In genomic region chr16:82521582-82521981, GRCm38 (mm10) we compare ENCODE assay signal across 22 mouse cellular contexts.
DNase-seq lines count a peak whose midpoint lies in the region; ATAC-seq and TF ChIP-seq lines count a peak whose summit lies in the region.
"Had no signal": no experiment of that assay in that cellular context is flagged by ENCODE, and none has a peak within 500 bp of the region (broad histone marks: within the 10 kb centered on the region; RNA-seq: fewer than 3 reads in every experiment).

No protein-coding gene starts in this region.

- H3K79me2 ChIP-seq in heart, adult 2 months (replicated peaks; ENCODE audit: control insufficient read depth, insufficient read depth, low read length): no peaks in the 10 kb centered on the region

- H3K4me3 ChIP-seq in hindbrain, embryonic 14.5 days (replicated peaks; ENCODE audit: low read length): no peak overlapping the region
- no peak overlapping the region for H3K4me3 ChIP-seq in hindbrain, embryonic 13.5 days
- no peak overlapping the region for H3K4me3 ChIP-seq in midbrain, postnatal 0 days (ENCODE audit: low read depth, low read length)
- H3K4me3 ChIP-seq in midbrain, embryonic 16.5 days (ENCODE audit: low read depth, low read length): no peak overlapping the region
- no peak overlapping the region for H3K4me3 ChIP-seq in heart, adult 2 months
- H3K4me3 ChIP-seq: embryonic facial prominence, embryonic 12.5 days; limb, embryonic 13.5 days; megakaryocyte, embryonic 14.5 days; neural tube, embryonic 12.5 days had no signal

- H3K4me1 ChIP-seq in hindbrain, embryonic 14.5 days (replicated peaks; ENCODE audit: control insufficient read depth, insufficient read depth, low read length): no peaks in the 10 kb centered on the region
- H3K4me1 ChIP-seq in hindbrain, embryonic 13.5 days (replicated peaks): no peaks in the 10 kb centered on the region
- no peaks in the 10 kb centered on the region for H3K4me1 ChIP-seq in midbrain, postnatal 0 days (ENCODE audit: insufficient read depth, low read length)
- no peaks in the 10 kb centered on the region for H3K4me1 ChIP-seq in midbrain, embryonic 16.5 days (ENCODE audit: control insufficient read depth, insufficient read depth, low read length)
- no peaks in the 10 kb centered on the region for H3K4me1 ChIP-seq in heart, adult 2 months (ENCODE audit: control insufficient read depth, insufficient read depth, low read length)
- H3K4me1 ChIP-seq: embryonic facial prominence, embryonic 12.5 days; limb, embryonic 13.5 days; megakaryocyte, embryonic 14.5 days; neural tube, embryonic 12.5 days had no signal

- no peaks in the 10 kb centered on the region for H3K27me3 ChIP-seq in hindbrain, embryonic 14.5 days (ENCODE audit: control insufficient read depth, insufficient read depth, low read length)
- no peaks in the 10 kb centered on the region for H3K27me3 ChIP-seq in hindbrain, embryonic 13.5 days
- no peaks in the 10 kb centered on the region for H3K27me3 ChIP-seq in midbrain, postnatal 0 days (ENCODE audit: insufficient read depth, low read length)
- no peaks in the 10 kb centered on the region for H3K27me3 ChIP-seq in midbrain, embryonic 16.5 days (ENCODE audit: control insufficient read depth, insufficient read depth, low read depth, low read length)
- no peaks in the 10 kb centered on the region for H3K27me3 ChIP-seq in heart, adult 2 months (ENCODE audit: control insufficient read depth, insufficient read depth, low read length)
- H3K27me3 ChIP-seq: CH12.LX; embryonic facial prominence, embryonic 12.5 days; limb, embryonic 13.5 days; megakaryocyte, embryonic 14.5 days; neural tube, embryonic 12.5 days had no signal

- H3K4me2 ChIP-seq in hindbrain, embryonic 14.5 days (replicated peaks): no peak overlapping the region
- H3K4me2 ChIP-seq in hindbrain, embryonic 13.5 days: no peak overlapping the region
- H3K4me2 ChIP-seq in midbrain, postnatal 0 days (ENCODE audit: low read depth, low read length, poor library complexity, severe bottlenecking): no peak overlapping the region
- no peak overlapping the region for H3K4me2 ChIP-seq in midbrain, embryonic 16.5 days (ENCODE audit: low read length)
- H3K4me2 ChIP-seq: embryonic facial prominence, embryonic 12.5 days; heart, embryonic 11.5 days; limb, embryonic 13.5 days; neural tube, embryonic 12.5 days had no signal

- TF ChIP-seq CTCF in midbrain, postnatal 0 days (IDR thresholded peaks at IDR 0.05): peak; percentile 69
- no peak for TF ChIP-seq CTCF in heart, adult 2 months (IDR thresholded peaks at IDR 0.05)

- TF ChIP-seq EP300 in heart, adult 2 months (IDR thresholded peaks at IDR 0.05; ENCODE audit: insufficient read depth, low read depth, low read length): no peak

- no peak for TF ChIP-seq POLR2A in heart, adult 2 months (IDR thresholded peaks at IDR 0.05; ENCODE audit: insufficient read depth, low read depth, low read length)

- no peak overlapping the region for H3K9ac ChIP-seq in hindbrain, embryonic 14.5 days
- no peak overlapping the region for H3K9ac ChIP-seq in hindbrain, embryonic 13.5 days
- H3K9ac ChIP-seq in midbrain, postnatal 0 days (replicated peaks; ENCODE audit: low read length, poor library complexity, severe bottlenecking): no peak overlapping the region
- no peak overlapping the region for H3K9ac ChIP-seq in midbrain, embryonic 16.5 days (ENCODE audit: low read depth, low read length)
- H3K9ac ChIP-seq in heart, adult 2 months (ENCODE audit: low read depth, low read length): no peak overlapping the region
- H3K9ac ChIP-seq: embryonic facial prominence, embryonic 12.5 days; limb, embryonic 13.5 days; liver, embryonic 14.5 days; neural tube, embryonic 12.5 days had no signal

- no peaks in the 10 kb centered on the region for H3K36me3 ChIP-seq in hindbrain, embryonic 14.5 days (replicated peaks; ENCODE audit: control insufficient read depth, insufficient read depth)
- no peaks in the 10 kb centered on the region for H3K36me3 ChIP-seq in hindbrain, embryonic 13.5 days
- H3K36me3 ChIP-seq in midbrain, postnatal 0 days (ENCODE audit: insufficient read depth, low read length): no peaks in the 10 kb centered on the region
- H3K36me3 ChIP-seq in midbrain, embryonic 16.5 days (ENCODE audit: control insufficient read depth, insufficient read depth, low read length): no peaks in the 10 kb centered on the region
- no peaks in the 10 kb centered on the region for H3K36me3 ChIP-seq in heart, adult 2 months (ENCODE audit: control insufficient read depth, insufficient read depth, low read length)
- H3K36me3 ChIP-seq: embryonic facial prominence, embryonic 12.5 days; limb, embryonic 13.5 days; neural tube, embryonic 12.5 days had no signal

- no peaks in the 10 kb centered on the region for H3K9me3 ChIP-seq in hindbrain, embryonic 14.5 days (ENCODE audit: control insufficient read depth, low read length)
- no peaks in the 10 kb centered on the region for H3K9me3 ChIP-seq in hindbrain, embryonic 13.5 days
- no peaks in the 10 kb centered on the region for H3K9me3 ChIP-seq in midbrain, postnatal 0 days (ENCODE audit: low read length)
- H3K9me3 ChIP-seq in midbrain, embryonic 16.5 days (replicated peaks; ENCODE audit: control insufficient read depth, low read length, poor library complexity, severe bottlenecking): no peaks in the 10 kb centered on the region
- H3K9me3 ChIP-seq: embryonic facial prominence, embryonic 12.5 days; limb, embryonic 13.5 days; megakaryocyte, embryonic 14.5 days; neural tube, embryonic 12.5 days had no signal

- DNase-seq in hindbrain, embryonic 14.5 days (ENCODE audit: low spot score): peak; percentile 67
- peak; percentile 28 for DNase-seq in midbrain, postnatal 0 days (ENCODE audit: low spot score)
- peak; percentile 8 for DNase-seq in brain, embryonic 18.5 days (ENCODE audit: low read depth, low spot score)
- no peak for DNase-seq in adrenal gland, adult 2 months
- no peak for DNase-seq in heart, adult 2 months
- DNase-seq: adrenal gland, postnatal 14 days; cerebellum, adult 9-10 months; gastrocnemius, postnatal 14 days; heart, postnatal 36 days; layer of hippocampus, adult 9-11 months; lung, postnatal 10 days; right cerebral cortex, postnatal 14 days; thymus, postnatal 14 days had no signal

- no peak for ATAC-seq in hindbrain, embryonic 14.5 days (ENCODE audit: low FRiP score)
- ATAC-seq in hindbrain, embryonic 13.5 days (ENCODE audit: low FRiP score): no peak
- no peak for ATAC-seq in midbrain, postnatal 0 days (ENCODE audit: low FRiP score)
- no peak for ATAC-seq in midbrain, embryonic 16.5 days

- H3K27ac ChIP-seq in hindbrain, embryonic 14.5 days: no peak overlapping the region
- H3K27ac ChIP-seq in hindbrain, embryonic 13.5 days: no peak overlapping the region
- no peak overlapping the region for H3K27ac ChIP-seq in midbrain, postnatal 0 days (ENCODE audit: low read depth, low read length)
- no peak overlapping the region for H3K27ac ChIP-seq in midbrain, embryonic 16.5 days (ENCODE audit: low read length)
- no peak overlapping the region for H3K27ac ChIP-seq in heart, adult 2 months
- H3K27ac ChIP-seq: embryonic facial prominence, embryonic 12.5 days; limb, embryonic 13.5 days; liver, embryonic 14.5 days; neural tube, embryonic 12.5 days had no signal

- intact Hi-C loops in heart, adult 2 months (cut with DNase I): no loop called here

Comparison
In these comparisons a context has a peak if more than half of its experiments do, and no peak if none do; other contexts are left out.
1. DNase-seq: peak in hindbrain, embryonic 14.5 days (single experiment), midbrain, postnatal 0 days (single experiment) and brain, embryonic 18.5 days (single experiment); none in adrenal gland, adult 2 months (single experiment) and heart, adult 2 months (0 of 2).